Mouse (Mus musculus) urinary bladder, postnatal 4 days (tissue): ENCODE results near the gene Sptbn4.
"Not testable (repeated sequence)": the region's sequence is repeated elsewhere in the genome, so short reads cannot be mapped to it uniquely, and the experiment has no call there.

Experiments used
- DNase-seq, 2 experiments: peaks; one replicate each; pipeline ENCODE4 v3.0.0; 2021 to 2022; ENCODE audit warnings: low spot score in 2 of 2

The Sptbn4 gene

GRCm38 (mm10) chr7:27447419-27448286 lies at the start of gene Sptbn4, which contains the start of gene Blvrb:
Sptbn4 (minus strand) TSS chr7:27447686.
Blvrb (plus strand) TSS chr7:27447978.
- peak; percentile 98 to 99 for DNase-seq

GRCm38 (mm10) chr7:27494659-27495367 lies 47.3 kb upstream of the Sptbn4 start:
- DNase-seq = not testable (repeated sequence)

- DNase-seq = no peak
These were observed 46.0 kb upstream of the Sptbn4 start for GRCm38 (mm10) chr7:27493450-27493849.

GRCm38 (mm10) chr7:27493022-27493421 lies 45.5 kb upstream of the Sptbn4 start:
- DNase-seq = no peak

GRCm38 (mm10) chr7:27491856-27492255 lies 44.4 kb upstream of the Sptbn4 start:
- DNase-seq = no peak

GRCm38 (mm10) chr7:27490543-27491329 lies 43.2 kb upstream of the Sptbn4 start:
- peak; percentile 94 to 95 for DNase-seq

- DNase-seq = no peak
These were observed 42.7 kb upstream of the Sptbn4 start for GRCm38 (mm10) chr7:27490227-27490542.

- no peak for DNase-seq
These were observed 41.9 kb upstream of the Sptbn4 start for GRCm38 (mm10) chr7:27489270-27489869.

GRCm38 (mm10) chr7:27487740-27488268 lies 40.3 kb upstream of the Sptbn4 start:
- DNase-seq = peak in 1 of 2 experiments; percentile 78

GRCm38 (mm10) chr7:27486770-27487697 lies 39.5 kb upstream of the Sptbn4 start, which contains the start of gene Sertad1:
Sertad1 (plus strand) TSS chr7:27486910.
- DNase-seq = peak; percentile 99 to 100

GRCm38 (mm10) chr7:27486102-27486769 lies 38.8 kb upstream of the Sptbn4 start:
- DNase-seq = no peak

- DNase-seq = no peak
These were observed 36.4 kb upstream of the Sptbn4 start for GRCm38 (mm10) chr7:27483860-27484259.

- peak; percentile 90 to 93 for DNase-seq
These were observed 34.1 kb upstream of the Sptbn4 start for GRCm38 (mm10) chr7:27481627-27481969.

GRCm38 (mm10) chr7:27480927-27481626 lies 33.6 kb upstream of the Sptbn4 start:
- DNase-seq = no peak

- no peak for DNase-seq
These were observed 33.0 kb upstream of the Sptbn4 start for GRCm38 (mm10) chr7:27480506-27480905.

- DNase-seq = no peak
These were observed 32.3 kb upstream of the Sptbn4 start for GRCm38 (mm10) chr7:27479750-27480149.

GRCm38 (mm10) chr7:27478561-27478960 lies 31.1 kb upstream of the Sptbn4 start:
- DNase-seq = no peak

GRCm38 (mm10) chr7:27476098-27476635 lies 28.7 kb upstream of the Sptbn4 start:
- DNase-seq = no peak

GRCm38 (mm10) chr7:27475596-27475995 lies 28.1 kb upstream of the Sptbn4 start:
- no peak for DNase-seq
